Mouse (Mus musculus): ENCODE data around the gene Adamts8.

GRCm38 (mm10) chr9:30966881-30967280, 24.5 kb downstream of the Adamts8 start:
- TF ChIP-seq CTCF (IDR thresholded peaks at IDR 0.05), result no peak
- TF ChIP-seq POLR2A (IDR thresholded peaks at IDR 0.05; ENCODE audit: insufficient read depth, low read depth, low read length), result no peak

Measured in heart, adult 2 months (tissue).